Mouse (Mus musculus): Measurements from ENCODE around the gene Dock11. TPM values are rescaled to one million over a fixed set of nuclear protein-coding genes. Genes with fewer than 3 reads are reported as not detected.

Dock11 gene
- polyA plus RNA-seq, 1 experiment from 2014 or later: 9.7 TPM

- 68% methylated on average over 8 of the region's 8 CpGs for WGBS
- Histone ChIP-seq H3K4me3 (ENCODE audit: low read depth, low read length) (no peak overlapping the region), H3K36me3 (ENCODE audit: control insufficient read depth, insufficient read depth, low read length) (no peaks in the 10 kb centered on the region; the same call in 1 of the 2 replicates), H3K27ac (ENCODE audit: low read depth, low read length) (no peak overlapping the region), H3K27me3 (replicated peaks; ENCODE audit: control insufficient read depth, insufficient read depth, low read length) (no peaks in the 10 kb centered on the region), H3K4me1 (replicated peaks; ENCODE audit: control insufficient read depth, insufficient read depth, low read length) (no peaks in the 10 kb centered on the region), H3K9me3 (ENCODE audit: control insufficient read depth, low read length) (no peaks in the 10 kb centered on the region), H3K9ac (ENCODE audit: low read depth, low read length) (no peak overlapping the region), H3K4me2 (no peak overlapping the region)
- ATAC-seq (replicated peaks; ENCODE audit: low FRiP score): no peak
- no peak for DNase-seq (ENCODE audit: low spot score)
Observed at GRCm38 (mm10) chrX:36034045-36034444, 145.4 kb downstream of the Dock11 start.

GRCm38 (mm10) chrX:36045731-36046130 lies 157.1 kb downstream of the Dock11 start:
- Histone ChIP-seq H3K36me3 (ENCODE audit: control insufficient read depth, insufficient read depth, low read length) (no peaks in the 10 kb centered on the region), H3K4me1 (replicated peaks; ENCODE audit: control insufficient read depth, insufficient read depth, low read length) (no peaks in the 10 kb centered on the region), H3K9me3 (ENCODE audit: control insufficient read depth, low read length) (no peaks in the 10 kb centered on the region), H3K9ac (ENCODE audit: low read depth, low read length) (no peak overlapping the region), H3K4me3 (ENCODE audit: low read depth, low read length) (no peak overlapping the region), H3K27ac (ENCODE audit: low read depth, low read length) (no peak overlapping the region), H3K4me2 (no peak overlapping the region), H3K27me3 (replicated peaks; ENCODE audit: control insufficient read depth, insufficient read depth, low read length) (no peaks in the 10 kb centered on the region)
- ATAC-seq (replicated peaks; ENCODE audit: low FRiP score) (no peak), DNase-seq (ENCODE audit: low spot score) (no peak)
- 71% methylated on average over 4 of the region's 4 CpGs for WGBS

GRCm38 (mm10) chrX:36047451-36047850 lies 158.8 kb downstream of the Dock11 start:
- no peak for DNase-seq (ENCODE audit: low spot score)
- no peak overlapping the region for H3K4me2 ChIP-seq
- no peaks in the 10 kb centered on the region for H3K9me3 ChIP-seq (ENCODE audit: control insufficient read depth, low read length)
- H3K36me3 ChIP-seq (ENCODE audit: control insufficient read depth, insufficient read depth, low read length): no peaks in the 10 kb centered on the region
- 78% methylated on average over 1 of the region's 1 CpGs for WGBS
- no peak overlapping the region for H3K4me3 ChIP-seq (ENCODE audit: low read depth, low read length)
- H3K27ac ChIP-seq (ENCODE audit: low read depth, low read length): no peak overlapping the region
- H3K9ac ChIP-seq (ENCODE audit: low read depth, low read length): no peak overlapping the region
- H3K4me1 ChIP-seq (replicated peaks; ENCODE audit: control insufficient read depth, insufficient read depth, low read length): no peaks in the 10 kb centered on the region
- no peak for ATAC-seq (replicated peaks; ENCODE audit: low FRiP score)
- H3K27me3 ChIP-seq (replicated peaks; ENCODE audit: control insufficient read depth, insufficient read depth, low read length): no peaks in the 10 kb centered on the region

GRCm38 (mm10) chrX:36050312-36050711 lies 161.7 kb downstream of the Dock11 start:
- Histone ChIP-seq H3K27ac (ENCODE audit: low read depth, low read length) (no peak overlapping the region), H3K9me3 (ENCODE audit: control insufficient read depth, low read length) (no peaks in the 10 kb centered on the region), H3K4me2 (no peak overlapping the region), H3K4me1 (replicated peaks; ENCODE audit: control insufficient read depth, insufficient read depth, low read length) (no peaks in the 10 kb centered on the region), H3K9ac (ENCODE audit: low read depth, low read length) (no peak overlapping the region), H3K36me3 (ENCODE audit: control insufficient read depth, insufficient read depth, low read length) (no peaks in the 10 kb centered on the region), H3K4me3 (ENCODE audit: low read depth, low read length) (no peak overlapping the region), H3K27me3 (replicated peaks; ENCODE audit: control insufficient read depth, insufficient read depth, low read length) (no peaks in the 10 kb centered on the region)
- no peak for DNase-seq (ENCODE audit: low spot score)
- ATAC-seq (replicated peaks; ENCODE audit: low FRiP score): no peak

DNA sequence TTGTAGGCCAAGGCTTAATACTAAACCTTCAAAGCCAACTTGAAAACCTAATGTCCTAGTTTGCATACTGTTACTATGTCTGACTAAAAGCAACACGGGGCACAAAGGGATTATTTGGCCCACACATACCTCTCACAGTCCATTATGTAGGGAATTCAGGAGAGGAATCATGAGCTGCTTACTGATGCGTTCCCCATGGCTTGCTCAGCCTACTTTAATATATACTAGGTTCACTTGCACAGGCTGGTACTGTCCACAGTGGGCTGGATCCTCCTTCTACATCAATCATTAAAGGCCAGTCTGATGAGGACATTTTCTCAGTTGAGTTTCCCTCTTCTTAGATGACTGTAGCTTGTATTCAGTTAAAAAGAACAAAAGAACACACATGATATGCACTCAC lies 185.4 kb downstream of the Dock11 start:
- no peaks in the 10 kb centered on the region for H3K27me3 ChIP-seq (replicated peaks; ENCODE audit: control insufficient read depth, insufficient read depth, low read length)
- no peaks in the 10 kb centered on the region for H3K9me3 ChIP-seq (ENCODE audit: control insufficient read depth, low read length)
- H3K4me2 ChIP-seq: no peak overlapping the region
- DNase-seq (ENCODE audit: low spot score) (no peak), ATAC-seq (replicated peaks; ENCODE audit: low FRiP score) (no peak)
- H3K4me3 ChIP-seq (ENCODE audit: low read depth, low read length): no peak overlapping the region
- no peaks in the 10 kb centered on the region for H3K36me3 ChIP-seq (ENCODE audit: control insufficient read depth, insufficient read depth, low read length)
- no peaks in the 10 kb centered on the region for H3K4me1 ChIP-seq (replicated peaks; ENCODE audit: control insufficient read depth, insufficient read depth, low read length)
- WGBS: 82% methylated on average over 2 of the region's 2 CpGs
- H3K27ac ChIP-seq (ENCODE audit: low read depth, low read length): no peak overlapping the region
- H3K9ac ChIP-seq (ENCODE audit: low read depth, low read length): no peak overlapping the region

GRCm38 (mm10) chrX:36077164-36077563 lies 188.5 kb downstream of the Dock11 start:
- 65% methylated on average over 4 of the region's 4 CpGs for WGBS
- Histone ChIP-seq H3K4me1 (replicated peaks; ENCODE audit: control insufficient read depth, insufficient read depth, low read length) (no peaks in the 10 kb centered on the region), H3K27me3 (replicated peaks; ENCODE audit: control insufficient read depth, insufficient read depth, low read length) (no peaks in the 10 kb centered on the region), H3K27ac (ENCODE audit: low read depth, low read length) (no peak overlapping the region), H3K36me3 (ENCODE audit: control insufficient read depth, insufficient read depth, low read length) (no peaks in the 10 kb centered on the region), H3K9ac (ENCODE audit: low read depth, low read length) (no peak overlapping the region), H3K4me3 (ENCODE audit: low read depth, low read length) (no peak overlapping the region), H3K4me2 (no peak overlapping the region), H3K9me3 (ENCODE audit: control insufficient read depth, low read length) (no peaks in the 10 kb centered on the region)
- no peak for ATAC-seq (replicated peaks; ENCODE audit: low FRiP score)
- DNase-seq (ENCODE audit: low spot score): no peak

DNA sequence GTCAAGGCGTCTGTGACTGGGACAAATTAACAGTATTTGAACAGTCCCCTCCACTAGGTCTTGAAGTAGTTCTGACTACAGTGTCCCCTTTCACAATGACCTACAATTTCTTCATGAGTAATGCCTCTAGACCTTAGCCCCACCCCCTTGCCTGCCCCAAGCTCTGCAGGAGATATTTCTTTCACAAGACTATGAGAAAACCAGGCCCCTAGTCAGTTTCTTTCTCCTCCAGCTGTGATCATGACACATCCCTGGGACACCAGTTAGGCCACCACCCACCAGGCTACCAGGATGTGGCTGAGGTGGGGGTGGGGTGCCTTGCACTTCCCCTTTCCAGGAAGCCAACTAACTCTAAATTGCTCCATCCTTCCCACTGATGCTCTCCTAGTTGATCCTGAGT lies 194.3 kb downstream of the Dock11 start:
- no peak for DNase-seq (ENCODE audit: low spot score)
- no peaks in the 10 kb centered on the region for H3K9me3 ChIP-seq (ENCODE audit: control insufficient read depth, low read length)
- H3K4me3 ChIP-seq (ENCODE audit: low read depth, low read length): no peak overlapping the region
- H3K9ac ChIP-seq (ENCODE audit: low read depth, low read length): no peak overlapping the region
- no peak for ATAC-seq (replicated peaks; ENCODE audit: low FRiP score)
- H3K36me3 ChIP-seq (ENCODE audit: control insufficient read depth, insufficient read depth, low read length): no peaks in the 10 kb centered on the region
- no peak overlapping the region for H3K4me2 ChIP-seq
- no peaks in the 10 kb centered on the region for H3K4me1 ChIP-seq (replicated peaks; ENCODE audit: control insufficient read depth, insufficient read depth, low read length)
- H3K27ac ChIP-seq (ENCODE audit: low read depth, low read length): no peak overlapping the region
- H3K27me3 ChIP-seq (replicated peaks; ENCODE audit: control insufficient read depth, insufficient read depth, low read length): no peaks in the 10 kb centered on the region
- 76% methylated on average over 1 of the region's 1 CpGs for WGBS

DNA sequence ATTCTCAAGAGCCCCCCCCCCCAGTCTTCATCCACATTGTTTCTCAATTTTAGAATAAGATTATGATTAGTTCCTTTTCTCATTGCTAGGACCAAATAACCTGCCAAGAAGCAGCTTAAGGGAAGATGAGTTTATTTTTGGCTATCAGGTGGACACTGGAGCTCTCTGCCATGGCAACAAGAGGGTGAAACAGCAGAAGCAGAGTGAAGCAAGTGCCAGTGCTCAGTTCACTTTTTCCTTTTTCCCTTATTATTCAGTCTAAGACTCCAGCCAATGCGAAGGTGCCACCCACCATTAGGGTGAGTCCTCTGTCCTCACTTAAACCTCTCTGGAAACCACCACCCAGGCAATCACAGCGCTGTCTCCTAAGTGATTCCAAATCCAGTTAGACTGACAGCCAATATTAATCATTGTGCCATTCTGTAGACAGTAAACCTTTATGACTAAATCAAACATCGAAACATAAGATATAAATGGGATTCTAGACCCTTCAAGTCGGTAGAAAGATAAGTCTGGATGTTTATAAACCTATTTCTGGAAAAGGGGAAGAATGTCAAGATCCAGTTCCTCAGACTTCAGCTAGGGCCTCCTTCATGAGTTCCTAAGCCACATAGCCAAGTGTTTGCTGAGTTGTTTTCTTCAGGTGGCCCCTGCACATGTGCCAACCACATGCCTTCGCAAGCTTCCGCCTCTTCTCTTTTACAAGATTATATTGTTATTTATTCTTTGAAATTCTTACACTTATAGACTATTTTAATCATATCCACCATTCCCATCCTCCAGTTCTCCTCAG lies 200.0 kb downstream of the Dock11 start:
- H3K36me3 ChIP-seq (ENCODE audit: control insufficient read depth, insufficient read depth, low read length): no peaks in the 10 kb centered on the region
- no peak overlapping the region for H3K4me3 ChIP-seq (ENCODE audit: low read depth, low read length)
- H3K4me1 ChIP-seq (replicated peaks; ENCODE audit: control insufficient read depth, insufficient read depth, low read length): no peaks in the 10 kb centered on the region
- H3K9me3 ChIP-seq (ENCODE audit: control insufficient read depth, low read length): no peaks in the 10 kb centered on the region
- no peak overlapping the region for H3K4me2 ChIP-seq
- no peaks in the 10 kb centered on the region for H3K27me3 ChIP-seq (replicated peaks; ENCODE audit: control insufficient read depth, insufficient read depth, low read length)
- H3K27ac ChIP-seq (ENCODE audit: low read depth, low read length): no peak overlapping the region
- ATAC-seq (replicated peaks; ENCODE audit: low FRiP score): no peak
- WGBS: 82% methylated on average over 6 of the region's 6 CpGs
- DNase-seq (ENCODE audit: low spot score): no peak
- no peak overlapping the region for H3K9ac ChIP-seq (ENCODE audit: low read depth, low read length)

GRCm38 (mm10) chrX:36100883-36101282 lies 212.3 kb downstream of the Dock11 start:
- no peak overlapping the region for H3K4me2 ChIP-seq
- DNase-seq (ENCODE audit: low spot score) (no peak), ATAC-seq (replicated peaks; ENCODE audit: low FRiP score) (no peak)
- no peaks in the 10 kb centered on the region for H3K9me3 ChIP-seq (ENCODE audit: control insufficient read depth, low read length)
- no peaks in the 10 kb centered on the region for H3K27me3 ChIP-seq (replicated peaks; ENCODE audit: control insufficient read depth, insufficient read depth, low read length)
- H3K36me3 ChIP-seq (ENCODE audit: control insufficient read depth, insufficient read depth, low read length): no peaks in the 10 kb centered on the region
- H3K27ac ChIP-seq (ENCODE audit: low read depth, low read length): no peak overlapping the region
- H3K9ac ChIP-seq (ENCODE audit: low read depth, low read length): no peak overlapping the region
- H3K4me1 ChIP-seq (replicated peaks; ENCODE audit: control insufficient read depth, insufficient read depth, low read length): no peaks in the 10 kb centered on the region
- no peak overlapping the region for H3K4me3 ChIP-seq (ENCODE audit: low read depth, low read length)
- 83% methylated on average over 1 of the region's 1 CpGs for WGBS

All from liver, embryonic 11.5 days (tissue).